Mouse (Mus musculus): ENCODE data around the gene Thap12.

- TF ChIP-seq CTCF (IDR thresholded peaks at IDR 0.05; ENCODE audit: extremely low read depth, insufficient read depth, insufficient read length, insufficient replicate concordance) (no peak), POLR2A (IDR thresholded peaks at IDR 0.05; ENCODE audit: low read depth, low read length) (no peak)
Measured at GRCm38 (mm10) chr7:98678441-98678840, 24.5 kb upstream of the Thap12 start.

All from spleen, adult 2 months (tissue).